Mouse (Mus musculus) small intestine, adult 2 months (tissue): Measurements from ENCODE around the gene Islr.

Source experiments
- CTCF ChIP-seq: fragments of 200-500 bp; IDR thresholded peaks from 2 replicates; pipeline ENCODE4 v1.5.1; 2012; ENCODE audit warnings: low read depth, mild to moderate bottlenecking, control low read depth, inconsistent platforms, low read length, moderate library complexity, mixed read lengths; ENCODE audit not compliant: insufficient replicate concordance, insufficient read length; ENCODE audit errors: extremely low read depth
- POLR2A ChIP-seq: fragments of 200-500 bp; IDR thresholded peaks from 2 replicates; pipeline ENCODE4 v1.6.1; 2012; ENCODE audit warnings: low read depth, mild to moderate bottlenecking, control low read depth, inconsistent platforms, low read length, moderate library complexity

DNA sequence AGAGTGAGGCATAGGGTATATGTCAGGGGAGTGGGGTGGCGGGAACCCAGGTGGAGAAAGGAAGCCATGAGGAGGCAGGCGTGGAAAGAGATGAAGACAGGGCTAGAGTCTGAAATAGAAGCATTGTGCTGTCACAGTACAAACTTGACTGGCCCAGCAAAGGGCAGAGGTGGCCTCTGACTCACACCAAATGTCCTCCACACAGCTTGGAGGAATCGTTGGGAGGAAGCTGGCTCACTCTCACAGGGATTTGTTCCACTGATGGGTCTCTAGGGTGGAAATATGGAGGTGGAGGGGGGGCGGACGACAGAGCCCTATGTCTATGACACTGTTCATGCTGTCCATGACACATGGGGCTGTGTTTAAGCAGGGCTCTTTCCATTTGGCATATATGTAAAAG is 41.0 kb downstream of the Islr start:
- TF ChIP-seq CTCF (no peak), POLR2A (no peak)
